Comparison of ENCODE assay signal across 26 mouse cellular contexts in the genomic region with DNA sequence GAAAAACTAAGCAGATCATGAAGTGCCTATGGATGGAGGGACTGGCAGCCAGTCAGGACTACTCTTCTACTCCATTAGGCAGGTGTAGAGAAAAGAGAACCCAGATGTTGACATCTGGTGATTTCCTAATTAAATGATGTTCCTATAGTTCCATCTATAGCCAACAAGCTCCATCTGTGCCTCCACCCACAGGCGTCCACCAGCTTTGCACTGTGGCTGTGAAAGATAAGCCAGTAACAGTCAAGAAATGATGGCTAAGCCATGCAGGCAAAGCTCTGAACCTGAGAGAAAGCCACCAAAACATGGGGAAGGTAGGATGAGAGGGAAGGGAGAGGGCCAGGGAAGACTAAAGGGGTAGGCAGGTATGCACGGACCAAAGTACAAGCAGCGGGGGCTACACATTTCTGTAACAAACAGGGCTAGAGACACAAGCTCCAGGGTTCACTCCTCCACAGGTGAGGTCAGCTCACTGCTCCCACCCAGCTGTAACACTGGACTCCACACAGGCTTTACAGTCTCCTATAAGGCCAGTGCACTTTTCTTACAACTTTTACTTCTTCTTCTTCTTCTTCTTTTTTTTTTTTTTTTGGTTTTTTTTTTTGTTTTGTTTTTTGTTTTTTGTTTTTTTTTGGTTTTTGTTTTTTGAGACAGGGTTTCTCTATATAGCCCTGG.
DNase-seq lines count a peak whose midpoint lies in the region; ATAC-seq and TF ChIP-seq lines count a peak whose summit lies in the region.
"Had no signal": no experiment of that assay in that cellular context is flagged by ENCODE, and none has a peak within 500 bp of the region (broad histone marks: within the 10 kb centered on the region; RNA-seq: fewer than 3 reads in every experiment).

No protein-coding gene starts in this region.

- H3K4me1 ChIP-seq in bone marrow, adult 2 months (ENCODE audit: control insufficient read depth, insufficient read depth, low read length): peaks cover 3% of the 10 kb centered on the region
- peaks cover 17% of the 10 kb centered on the region for H3K4me1 ChIP-seq in liver, embryonic 12.5 days
- no peaks in the 10 kb centered on the region for H3K4me1 ChIP-seq in liver, postnatal 0 days (ENCODE audit: insufficient read depth)
- H3K4me1 ChIP-seq: megakaryocyte, embryonic 14.5 days had no signal

- no peak for DNase-seq in liver, postnatal 0 days
- no peak for DNase-seq in natural killer cell, adult 2 months (ENCODE audit: low spot score in 2 of 2)
- DNase-seq in left cerebral cortex, postnatal 36 days (ENCODE audit: low spot score in 2 of 2): no peak
- DNase-seq in ovary, postnatal 10 days (ENCODE audit: low spot score): no peak
- DNase-seq: adrenal gland, postnatal 36 days; cerebellum, adult 11 months; cerebellum, adult 9-11 months; gastrocnemius, postnatal 25 days; heart, adult 2 months; heart, postnatal 4 days; kidney, adult 9 months; kidney, postnatal 10 days; lung, postnatal 36 days; right cerebral cortex, postnatal 25 days; spleen, adult 18-20 months had no signal

- TF ChIP-seq EP300 in liver, postnatal 0 days (IDR thresholded peaks at IDR 0.05; ENCODE audit: low read depth): no peak

- 72% methylated on average over 3 of the region's 3 CpGs for WGBS in bone marrow, adult 2 months
- WGBS in liver, embryonic 12.5 days (ENCODE audit: insufficient replicate concordance): 57% methylated on average over 3 of the region's 3 CpGs
- WGBS in liver, postnatal 0 days (ENCODE audit: insufficient replicate concordance): 79% methylated on average over 3 of the region's 3 CpGs

- peak overlapping the region; percentile 3 for H3K4me3 ChIP-seq in bone marrow, adult 2 months (replicated peaks; ENCODE audit: control insufficient read depth, low read depth, low read length)
- no peak overlapping the region for H3K4me3 ChIP-seq in liver, embryonic 12.5 days
- H3K4me3 ChIP-seq in liver, postnatal 0 days (ENCODE audit: low read depth, low read length): no peak overlapping the region
- H3K4me3 ChIP-seq: embryonic facial prominence, embryonic 13.5 days; heart, adult 2 months; heart, embryonic 12.5 days; hindbrain, embryonic 13.5 days; megakaryocyte, embryonic 14.5 days; midbrain, embryonic 13.5 days had no signal

- H3K9me3 ChIP-seq in liver, embryonic 12.5 days (replicated peaks): no peaks in the 10 kb centered on the region
- no peaks in the 10 kb centered on the region for H3K9me3 ChIP-seq in liver, postnatal 0 days (ENCODE audit: low read length)
- H3K9me3 ChIP-seq: embryonic facial prominence, embryonic 13.5 days; heart, embryonic 12.5 days; hindbrain, embryonic 13.5 days; megakaryocyte, embryonic 14.5 days; midbrain, embryonic 13.5 days had no signal

- peak; percentile 95 for ATAC-seq in erythroblast, adult 5-6 weeks (replicated peaks; ENCODE audit: low FRiP score, poor library complexity, severe bottlenecking)
- peak; percentile 96 for ATAC-seq in liver, embryonic 12.5 days
- ATAC-seq in liver, postnatal 0 days: peak; percentile 47
- ATAC-seq: forebrain, embryonic 14.5 days; intestine, embryonic 16.5 days; midbrain, embryonic 13.5 days had no signal

- H3K4me2 ChIP-seq in liver, embryonic 12.5 days: peak overlapping the region; percentile 41
- no peak overlapping the region for H3K4me2 ChIP-seq in liver, postnatal 0 days (ENCODE audit: low read depth, low read length)
- H3K4me2 ChIP-seq: embryonic facial prominence, embryonic 13.5 days; heart, embryonic 12.5 days; hindbrain, embryonic 13.5 days; midbrain, embryonic 13.5 days had no signal

- no peaks in the 10 kb centered on the region for H3K36me3 ChIP-seq in liver, embryonic 12.5 days
- no peaks in the 10 kb centered on the region for H3K36me3 ChIP-seq in liver, postnatal 0 days (replicated peaks; ENCODE audit: insufficient read depth, low read length)
- H3K36me3 ChIP-seq: embryonic facial prominence, embryonic 13.5 days; heart, embryonic 12.5 days; hindbrain, embryonic 13.5 days; midbrain, embryonic 13.5 days had no signal

- no peak overlapping the region for H3K9ac ChIP-seq in liver, embryonic 12.5 days
- no peak overlapping the region for H3K9ac ChIP-seq in liver, postnatal 0 days (replicated peaks)
- H3K9ac ChIP-seq: embryonic facial prominence, embryonic 13.5 days; heart, embryonic 12.5 days; hindbrain, embryonic 13.5 days; midbrain, embryonic 13.5 days had no signal

- no peak for TF ChIP-seq CTCF in bone marrow, adult 2 months (IDR thresholded peaks at IDR 0.05; ENCODE audit: control insufficient read depth, insufficient read depth, low read length)
- TF ChIP-seq CTCF in liver, postnatal 0 days (IDR thresholded peaks at IDR 0.05; ENCODE audit: low read depth): no peak

- TF ChIP-seq POLR2A in bone marrow, adult 2 months (IDR thresholded peaks at IDR 0.05; ENCODE audit: borderline replicate concordance, control insufficient read depth, low read depth, low read length): no peak

- intact Hi-C loops in left cerebral cortex, postnatal 36 days (cut with DNase I): no loop called here

- H3K27ac ChIP-seq in bone marrow, adult 2 months (ENCODE audit: control insufficient read depth, insufficient read depth, low read depth, low read length, poor library complexity): peak overlapping the region; percentile 61; the same call in 1 of the 2 replicates
- peak overlapping the region; percentile 77 for H3K27ac ChIP-seq in liver, embryonic 12.5 days
- H3K27ac ChIP-seq in liver, postnatal 0 days (ENCODE audit: low read depth): no peak overlapping the region
- H3K27ac ChIP-seq: embryonic facial prominence, embryonic 13.5 days; heart, adult 2 months; hindbrain, embryonic 13.5 days; midbrain, embryonic 13.5 days; stomach, postnatal 0 days had no signal

- no peaks in the 10 kb centered on the region for H3K27me3 ChIP-seq in liver, embryonic 12.5 days (replicated peaks)
- H3K27me3 ChIP-seq in liver, postnatal 0 days (ENCODE audit: insufficient read depth, low read length): no peaks in the 10 kb centered on the region
- H3K27me3 ChIP-seq: embryonic facial prominence, embryonic 13.5 days; heart, embryonic 12.5 days; midbrain, embryonic 13.5 days had no signal
